Mouse (Mus musculus) retina, embryonic 14.5 days (tissue): Measurements from ENCODE around the gene Fcna.
A peak's percentile ranks its signal among the peaks of the same experiment; 100 is the strongest.

Experiments used
- DNase-seq: peaks from one replicate; pipeline ENCODE4 v3.0.0-alpha.2; 2015; ENCODE audit warnings: low spot score

Gene Fcna

GRCm38 (mm10) chr2:25577951-25578795, 49.7 kb downstream of the Fcna start:
- peak; percentile 55 for DNase-seq

GRCm38 (mm10) chr2:25576965-25577891, 50.6 kb downstream of the Fcna start:
- DNase-seq: no peak

- DNase-seq: no peak
These were observed 51.6 kb downstream of the Fcna start for GRCm38 (mm10) chr2:25576028-25576850.

GRCm38 (mm10) chr2:25575432-25576027, 52.3 kb downstream of the Fcna start:
- peak; percentile 27 for DNase-seq
